Mouse (Mus musculus) layer of hippocampus, adult 2 months (tissue): ENCODE data around the gene Znrd1. TPM values are rescaled to one million over a fixed set of nuclear protein-coding genes. Genes with fewer than 3 reads are reported as not detected.

ENCODE experiments used
- DNase-seq, 2 experiments: peaks; one replicate each; pipeline ENCODE4 v3.0.0; 2022; ENCODE audit warnings: low spot score in 2 of 2
- H3K27ac ChIP-seq: fragments of 200-600 bp; 2 replicates; pipeline ENCODE4 v1.8.1; 2022
- H3K4me3 ChIP-seq: fragments of 200-600 bp; 2 replicates; pipeline ENCODE4 v1.8.1; 2022; ENCODE audit warnings: mild to moderate bottlenecking
- CTCF ChIP-seq: fragments of 200-600 bp; conservative IDR thresholded peaks from 2 replicates; pipeline ENCODE4 v1.8.1; 2022; ENCODE audit warnings: antibody characterized with exemption, mild to moderate bottlenecking, moderate library complexity
- total RNA-seq, 2 experiments: library from RNA; stranded (reverse); gene quantifications; 2 replicates each; pipeline ENCODE4 v1.2.3; 2021

The Znrd1 gene
- total RNA-seq, 2 experiments from 2014 or later = 30.6 to 34.5 TPM

- no peak for DNase-seq
- no peak for TF ChIP-seq CTCF
- no peak overlapping the region for H3K4me3 ChIP-seq
- no peak overlapping the region for H3K27ac ChIP-seq
Measured at GRCm38 (mm10) chr17:36952631-36953030, 5.7 kb downstream of the Znrd1 start.

- Histone ChIP-seq H3K4me3 (peak within 1 kb of the TSS; percentile 95), H3K27ac (peak within 1 kb of the TSS; percentile 93)
- peak; percentile 97 to 98 for DNase-seq
- TF ChIP-seq CTCF = no peak
Measured at GRCm38 (mm10) chr17:36950981-36951947, 7.1 kb downstream of the Znrd1 start, which contains the start of gene Ppp1r11. Gene Ppp1r11, minus strand, starts transcription at chr17:36951741.

- no peak for TF ChIP-seq CTCF
- DNase-seq = no peak
- no peak overlapping the region for H3K27ac ChIP-seq
- no peak overlapping the region for H3K4me3 ChIP-seq
Measured at GRCm38 (mm10) chr17:36949265-36949664, 9.1 kb downstream of the Znrd1 start.

- no peak for DNase-seq
- TF ChIP-seq CTCF = no peak
- no peak overlapping the region for H3K4me3 ChIP-seq
- H3K27ac ChIP-seq = no peak overlapping the region
Measured at GRCm38 (mm10) chr17:36948286-36948685, 10.1 kb downstream of the Znrd1 start.

- TF ChIP-seq CTCF = peak; percentile 61
- peak overlapping the region; percentile 67 for H3K4me3 ChIP-seq
- DNase-seq = peak in 1 of 2 experiments; percentile 58
- peak overlapping the region; percentile 89 for H3K27ac ChIP-seq
Measured at GRCm38 (mm10) chr17:36947051-36947819, 11.1 kb downstream of the Znrd1 start.

- no peak for DNase-seq
Measured at GRCm38 (mm10) chr17:36944121-36944775, 14.1 kb downstream of the Znrd1 start.

GRCm38 (mm10) chr17:36943691-36944090 is 14.7 kb downstream of the Znrd1 start:
- H3K27ac ChIP-seq = peak overlapping the region; percentile 50; the same call in 1 of the 2 replicates
- TF ChIP-seq CTCF = no peak
- H3K4me3 ChIP-seq = peak overlapping the region; percentile 58
- DNase-seq = no peak

More at GRCm38 (mm10) chr17:36944121-36944775, 14.1 kb downstream of the Znrd1 start:
- TF ChIP-seq CTCF = peak; percentile 76
- no peak overlapping the region for H3K27ac ChIP-seq
- no peak overlapping the region for H3K4me3 ChIP-seq

GRCm38 (mm10) chr17:36942791-36943471 is 15.4 kb downstream of the Znrd1 start, which contains the start of gene Rnf39:
Gene Rnf39, plus strand, starts transcription at chr17:36942918.
- TF ChIP-seq CTCF = no peak
- H3K4me3 ChIP-seq = peak within 1 kb of the TSS; percentile 58
- peak within 1 kb of the TSS; percentile 50 for H3K27ac ChIP-seq
- peak in 1 of 2 experiments; percentile 49 for DNase-seq

- no peak for TF ChIP-seq CTCF
- Histone ChIP-seq H3K4me3 (peak overlapping the region; percentile 58), H3K27ac (peak overlapping the region; percentile 50; the same call in 1 of the 2 replicates)
- DNase-seq = peak in 1 of 2 experiments; percentile 58
Measured at GRCm38 (mm10) chr17:36942391-36942790, 16.0 kb downstream of the Znrd1 start.

- DNase-seq = no peak
- TF ChIP-seq CTCF = no peak
- Histone ChIP-seq H3K27ac (no peak overlapping the region), H3K4me3 (no peak overlapping the region)
Measured at GRCm38 (mm10) chr17:36938056-36938455, 20.3 kb downstream of the Znrd1 start.

GRCm38 (mm10) chr17:36931806-36932205 is 26.6 kb downstream of the Znrd1 start:
- no peak for DNase-seq
- TF ChIP-seq CTCF = no peak

GRCm38 (mm10) chr17:36931130-36931529 is 27.2 kb downstream of the Znrd1 start:
- TF ChIP-seq CTCF = no peak
- no peak overlapping the region for H3K27ac ChIP-seq
- DNase-seq = no peak
- H3K4me3 ChIP-seq = no peak overlapping the region

More at GRCm38 (mm10) chr17:36931806-36932205, 26.6 kb downstream of the Znrd1 start:
- Histone ChIP-seq H3K4me3 (no peak overlapping the region), H3K27ac (no peak overlapping the region)
